Mouse (Mus musculus) right cerebral cortex, postnatal 10 days (tissue): ENCODE data around the gene Vma21.
A peak's percentile ranks its signal among the peaks of the same experiment; 100 is the strongest.

ENCODE experiments used
- DNase-seq, 2 experiments: peaks; one replicate each; pipeline ENCODE4 v3.0.0; 2021; ENCODE audit warnings: low spot score in 2 of 2

Vma21 gene

DNA sequence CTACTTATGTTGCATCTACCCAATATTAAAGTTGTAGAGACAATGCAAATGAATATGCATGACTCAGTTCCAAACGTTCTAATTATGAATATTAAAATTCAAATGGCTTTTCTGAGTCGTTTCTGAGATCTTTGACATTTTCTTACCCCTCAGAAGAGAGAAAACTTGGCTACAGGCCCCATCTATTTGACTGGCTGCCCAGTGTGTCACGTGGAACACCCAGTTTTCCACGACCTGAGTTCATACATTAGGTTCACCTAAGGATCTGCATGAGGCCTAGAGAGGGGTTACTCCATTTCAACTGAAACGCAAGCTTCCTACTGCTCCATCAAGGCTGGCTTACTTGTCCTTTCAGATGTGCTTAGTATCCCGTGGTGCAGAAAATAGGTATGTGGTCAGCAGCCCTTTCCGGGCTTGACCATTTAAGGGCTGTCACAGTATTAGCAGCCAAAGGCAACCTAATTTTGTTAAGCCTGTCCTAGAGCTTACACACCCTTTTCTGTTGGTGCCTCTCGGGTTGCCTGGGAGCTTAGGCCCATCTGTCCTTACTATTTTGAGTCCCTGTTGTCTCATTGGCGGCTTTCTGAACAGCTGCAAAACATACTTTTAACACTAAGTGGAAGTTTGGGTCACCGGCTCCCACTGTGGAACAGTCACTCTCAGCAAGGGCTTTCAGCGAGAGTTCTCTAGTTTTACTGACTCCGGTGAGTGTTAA lies at the start of gene Vma21:
Gene Vma21, plus strand, starts transcription at position 294 of the 715 bp plus-strand sequence.
- no peak for DNase-seq

DNA sequence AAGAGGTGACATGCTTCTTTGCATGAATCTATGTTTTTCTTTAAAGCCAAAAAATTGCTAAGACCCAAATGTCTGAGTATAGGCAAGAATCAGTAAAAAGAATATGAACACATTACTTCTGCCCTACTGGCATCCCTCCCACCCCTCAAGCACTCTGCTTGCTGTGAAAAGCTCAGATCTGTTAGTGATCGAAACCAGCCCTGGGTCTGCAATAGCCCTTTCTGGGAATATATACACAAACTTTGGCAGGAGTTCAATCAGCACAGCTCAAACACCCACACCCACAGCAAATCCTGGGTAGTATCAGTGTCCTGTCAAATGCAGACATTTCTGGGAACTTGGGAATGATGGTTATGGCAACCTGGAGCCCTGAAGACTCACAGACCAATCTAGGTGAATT lies 47.8 kb upstream of the Vma21 start:
- DNase-seq, result no peak

DNA sequence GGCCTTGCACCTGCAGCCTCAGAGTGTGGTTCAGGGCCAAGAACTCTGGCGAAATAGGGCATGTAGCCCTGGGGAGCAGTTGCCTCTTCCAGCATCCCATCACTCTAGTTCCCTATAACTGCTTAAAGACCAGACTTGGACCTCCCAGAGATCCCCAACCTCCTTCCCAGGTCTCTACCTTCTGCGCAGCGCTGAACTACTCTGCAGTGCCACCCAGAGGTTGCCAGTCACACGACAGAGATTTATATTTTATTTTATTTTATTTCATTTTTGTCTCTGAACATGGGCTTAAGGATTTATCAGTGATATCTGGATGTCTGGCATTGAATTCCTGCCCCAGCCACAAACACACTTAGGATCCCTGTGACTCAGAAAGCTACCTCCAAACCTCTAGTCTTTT lies 24.6 kb upstream of the Vma21 start:
- DNase-seq, result peak in 1 of 2 experiments; percentile 21

DNA sequence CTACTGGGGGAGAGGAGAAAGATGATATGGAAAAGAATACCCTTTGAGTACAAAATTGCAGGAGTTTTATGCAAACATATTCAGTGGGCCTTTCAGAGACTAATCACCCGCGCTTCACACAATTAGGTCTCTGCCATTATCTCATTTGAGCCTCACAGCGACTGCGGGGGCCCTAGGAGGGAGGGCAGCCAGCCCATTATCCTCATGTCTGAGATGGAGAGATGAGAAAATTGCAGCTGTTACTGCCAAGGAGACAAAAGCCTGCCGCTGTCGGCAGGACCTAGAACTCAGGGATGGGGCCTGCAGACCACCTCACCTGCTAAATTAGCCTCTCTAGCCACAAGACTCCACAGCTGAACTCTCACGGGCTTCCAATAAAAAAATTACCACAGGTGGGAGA lies 18.0 kb upstream of the Vma21 start:
- DNase-seq, result no peak

DNA sequence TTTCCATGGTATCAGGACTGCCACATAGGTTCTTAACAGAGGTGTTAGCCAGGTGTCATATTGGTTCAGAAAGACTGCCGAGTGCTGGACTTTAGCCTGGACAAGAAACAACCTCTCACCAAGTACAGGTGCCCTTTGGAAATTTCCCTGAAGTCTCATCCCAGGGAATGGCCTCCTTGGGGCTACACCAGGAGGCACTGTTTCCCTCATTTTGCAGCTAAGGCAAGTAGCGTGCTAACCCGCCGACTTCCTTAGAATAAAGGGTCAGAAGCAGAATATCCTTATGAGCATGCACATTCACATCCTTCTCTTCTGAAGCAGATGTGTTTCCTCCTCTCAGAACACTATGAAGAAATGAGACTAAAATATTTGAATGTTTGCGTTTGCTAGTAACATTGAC lies 16.8 kb upstream of the Vma21 start:
- DNase-seq, result no peak

DNA sequence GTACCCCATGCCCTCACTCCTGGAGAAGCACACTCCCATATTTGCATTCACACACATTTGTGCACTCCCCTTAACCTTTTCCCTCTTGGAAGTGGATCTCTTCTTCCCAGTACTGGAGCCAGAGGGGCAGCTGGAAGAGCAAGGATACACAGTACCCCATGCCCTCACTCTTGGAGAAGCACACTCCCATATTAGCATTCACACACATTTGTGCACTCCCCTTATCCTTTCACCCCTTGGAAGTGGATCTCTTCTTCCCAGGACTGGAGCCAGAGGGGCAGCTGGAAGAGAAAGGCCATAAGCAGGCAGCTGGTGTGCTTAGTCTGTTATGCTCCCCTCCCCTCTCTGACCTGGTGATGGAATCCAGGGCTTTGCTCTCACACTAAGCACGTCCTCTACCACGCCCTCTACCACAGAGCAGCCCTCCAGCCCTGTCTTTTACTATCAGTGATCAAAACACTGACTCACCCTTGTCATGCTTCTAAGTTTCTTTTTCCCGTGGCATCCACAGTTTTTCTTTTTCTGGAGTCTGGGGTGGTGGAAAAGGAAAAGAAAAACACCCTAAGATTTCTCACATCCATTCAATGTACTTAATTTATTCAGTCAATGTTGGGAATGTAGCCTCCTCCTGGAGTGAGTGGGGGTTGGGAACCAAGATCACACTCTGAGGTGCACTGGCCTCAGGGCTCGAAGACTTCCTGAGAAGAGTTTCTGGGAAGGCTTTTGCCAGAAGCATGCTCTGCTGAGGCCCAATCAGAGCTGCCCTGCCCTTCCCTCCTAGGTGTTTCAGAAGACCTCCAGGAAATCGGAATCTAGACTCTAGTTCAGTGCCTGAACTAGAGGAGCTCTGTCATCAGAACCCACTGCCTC lies 3.5 kb upstream of the Vma21 start:
- no peak for DNase-seq

DNA sequence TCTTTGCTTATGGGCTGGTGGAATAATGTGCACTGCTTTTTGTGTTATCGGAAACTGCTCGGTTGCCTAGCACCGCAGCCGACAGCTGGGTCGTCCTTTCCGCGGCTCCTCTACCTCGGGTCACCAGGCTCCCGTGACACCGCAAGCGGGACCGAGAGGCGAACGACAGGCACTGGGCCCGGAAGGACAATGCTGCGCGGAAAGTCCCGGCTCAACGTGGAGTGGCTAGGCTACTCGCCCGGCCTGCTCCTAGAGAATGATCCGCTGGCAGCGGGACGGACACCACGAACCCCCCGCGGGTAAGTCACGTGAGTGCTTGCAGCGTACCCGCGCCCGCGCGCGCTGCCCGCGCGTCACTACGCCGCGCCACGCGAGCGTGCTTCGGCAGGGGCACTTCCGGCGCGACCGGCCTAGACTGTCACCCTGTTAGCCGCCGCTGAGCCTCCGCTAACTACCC lies 705 bp downstream of the Vma21 start:
- peak; percentile 91 to 93 for DNase-seq

DNA sequence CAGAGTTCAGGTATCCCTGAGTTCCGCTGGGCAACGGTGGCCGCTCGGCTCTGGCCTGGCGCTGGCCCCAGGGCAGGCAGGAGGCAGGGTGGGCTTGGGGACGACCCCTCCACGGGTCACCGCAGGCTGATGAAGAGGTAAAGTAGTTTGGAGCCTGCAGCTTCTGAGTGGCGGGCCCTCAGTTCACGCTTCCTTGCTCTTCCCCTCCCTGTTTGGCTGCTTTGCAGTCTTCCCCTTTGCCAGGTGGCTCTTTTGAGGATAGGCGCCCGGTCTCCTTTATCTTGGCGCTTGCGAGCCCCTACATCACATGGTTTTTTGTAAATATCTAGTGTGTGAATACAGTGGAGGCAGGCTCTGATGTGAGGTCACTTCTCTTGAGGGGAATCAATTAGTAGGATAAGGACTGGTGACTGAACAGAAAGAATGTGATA lies 1.2 kb downstream of the Vma21 start:
- no peak for DNase-seq

DNA sequence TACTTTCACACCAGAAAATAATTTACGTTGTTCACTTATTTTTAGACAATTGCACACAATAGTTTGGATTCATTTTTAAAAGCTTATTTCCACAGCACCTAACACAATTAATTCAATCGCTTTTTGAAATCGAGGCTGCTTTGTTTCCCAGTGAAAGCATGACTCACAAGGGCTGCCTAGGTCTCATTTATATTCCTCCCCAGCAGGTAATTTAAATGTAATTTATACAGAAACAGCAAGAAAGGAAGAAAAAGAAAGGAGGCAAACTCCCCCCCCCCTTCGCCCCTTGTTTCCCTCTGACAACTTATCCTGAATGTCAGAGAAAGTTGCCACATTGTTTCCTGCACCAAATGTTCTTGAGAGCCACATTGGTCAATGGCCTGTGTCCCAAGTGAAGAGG lies 23.2 kb downstream of the Vma21 start:
- DNase-seq, result no peak

DNA sequence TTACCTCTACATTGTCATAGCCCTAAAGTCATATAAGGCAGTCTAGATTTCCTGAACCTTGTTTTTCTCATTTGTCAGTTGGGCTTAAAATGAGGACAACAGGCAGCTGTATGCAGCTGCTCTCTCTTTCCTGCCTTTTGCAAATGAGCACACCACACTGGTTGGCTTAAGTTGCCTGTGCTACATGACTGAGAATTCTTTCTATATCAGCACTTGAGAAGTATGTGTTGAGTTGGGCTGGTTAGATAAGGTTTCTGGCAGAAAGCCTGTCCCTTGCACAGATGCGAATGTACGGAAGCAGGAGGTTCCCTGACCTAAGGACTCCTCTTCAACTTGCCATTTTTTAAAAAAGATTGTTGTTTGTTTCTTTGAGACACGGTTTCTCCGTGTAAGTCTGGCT lies 31.0 kb downstream of the Vma21 start:
- no peak for DNase-seq

DNA sequence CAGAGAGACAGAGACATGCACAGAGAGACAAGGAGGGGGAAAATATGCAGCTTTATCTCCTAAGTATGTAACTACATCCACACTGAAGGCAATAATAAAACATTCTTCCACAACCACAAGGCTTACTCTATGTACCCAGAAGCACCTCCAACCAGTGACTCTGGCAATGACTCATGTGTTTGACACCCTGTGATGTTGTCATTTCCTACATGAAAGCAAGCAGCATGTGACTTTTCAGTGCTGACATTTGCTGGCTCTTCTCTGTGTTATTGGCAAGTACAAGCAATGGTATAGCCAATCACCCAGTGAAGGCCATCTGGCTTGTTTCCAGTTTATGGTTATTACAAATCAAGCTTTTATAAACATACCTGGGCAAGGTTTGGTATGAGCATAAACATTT lies 38.1 kb downstream of the Vma21 start:
- DNase-seq, result no peak
